Mouse (Mus musculus): ENCODE measurements at regions not wholly inside any gene's neighbourhood (a gene's known extent, or its start where the extent isn't known, plus 50 kb on each side); places are given as distances from the start of the nearest gene placed in this dataset.
A peak's percentile ranks its signal among the peaks of the same experiment; 100 is the strongest.

DNA sequence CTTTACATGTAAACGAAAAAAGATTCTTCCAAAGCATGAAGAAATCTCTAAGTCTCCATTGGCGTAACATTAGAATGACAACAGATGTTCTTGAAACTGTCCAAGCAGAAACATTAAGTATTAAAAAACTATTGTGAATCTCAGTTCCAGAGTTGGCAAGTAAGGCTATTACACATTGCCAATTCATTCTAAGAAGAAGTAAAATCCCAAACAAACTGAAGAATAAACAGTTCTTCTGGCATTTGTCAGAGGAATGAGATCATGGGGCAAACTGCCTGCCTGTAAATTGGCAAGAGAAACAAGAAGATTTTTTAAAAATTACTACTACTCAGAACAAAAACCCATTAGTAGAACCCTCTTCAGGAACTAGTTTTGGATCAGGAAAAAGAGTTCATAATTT, 680.1 kb downstream of the Nova1 start:
- no peak for TF ChIP-seq CTCF (IDR thresholded peaks at IDR 0.05)
- intact Hi-C loops (cut with DNase I), result no loop called here

DNA sequence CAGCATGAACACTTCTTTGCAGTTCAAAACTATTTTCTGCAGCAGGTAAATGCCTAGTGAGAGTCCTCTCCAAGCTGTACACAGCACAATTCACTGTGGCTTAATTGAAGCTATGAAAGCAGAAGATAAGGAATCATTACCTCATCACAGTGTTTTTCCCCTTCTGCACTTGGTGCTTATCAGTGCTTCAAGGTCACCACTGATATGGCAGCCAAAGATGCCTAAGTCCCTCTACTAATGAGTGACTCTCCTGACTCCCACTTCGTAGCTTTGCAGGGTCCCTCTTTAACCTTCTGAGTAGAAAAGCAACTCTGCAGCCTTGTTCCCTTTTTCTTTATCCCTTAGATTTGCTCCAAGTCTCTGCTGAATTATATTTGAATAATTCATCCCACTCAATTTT, 692.9 kb downstream of the Nova1 start:
- Histone ChIP-seq H3K4me3 (no peak overlapping the region), H3K27ac (no peak overlapping the region)
- intact Hi-C loops (cut with DNase I), result no loop called here
- no peak for TF ChIP-seq CTCF (IDR thresholded peaks at IDR 0.05)
- DNase-seq (ENCODE audit: extremely low spot score in 1 of 2, low spot score in 2 of 2), result no peak

More for the DNA sequence above, 680.1 kb downstream of the Nova1 start:
- H3K27ac ChIP-seq, result no peak overlapping the region
- H3K4me3 ChIP-seq, result no peak overlapping the region
- DNase-seq (ENCODE audit: extremely low spot score in 1 of 2, low spot score in 2 of 2), result no peak

DNA sequence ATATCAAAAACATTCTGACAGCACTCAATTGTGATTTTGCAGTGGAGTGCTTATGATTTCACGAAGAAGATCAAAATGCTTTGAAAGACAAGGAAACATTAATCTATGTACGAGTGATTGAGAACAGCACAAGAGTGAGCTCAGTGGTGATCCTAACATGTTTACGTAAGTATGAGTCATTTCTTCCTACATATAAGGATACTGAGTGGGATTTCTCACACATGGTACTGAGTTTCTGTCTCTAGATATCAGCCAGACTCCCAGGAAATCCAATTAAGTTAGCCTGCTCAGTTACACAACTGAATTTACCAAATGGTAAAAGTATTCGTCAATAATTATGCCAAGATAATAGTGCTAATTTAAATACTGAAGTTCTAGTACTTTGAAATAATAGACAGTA, 707.4 kb downstream of the Nova1 start:
- TF ChIP-seq CTCF (IDR thresholded peaks at IDR 0.05), result no peak
- no peak overlapping the region for H3K4me3 ChIP-seq
- no peak for DNase-seq (ENCODE audit: extremely low spot score in 1 of 2, low spot score in 2 of 2)
- intact Hi-C loops (cut with DNase I), result no loop called here
- peak overlapping the region; percentile 63 for H3K27ac ChIP-seq

DNA sequence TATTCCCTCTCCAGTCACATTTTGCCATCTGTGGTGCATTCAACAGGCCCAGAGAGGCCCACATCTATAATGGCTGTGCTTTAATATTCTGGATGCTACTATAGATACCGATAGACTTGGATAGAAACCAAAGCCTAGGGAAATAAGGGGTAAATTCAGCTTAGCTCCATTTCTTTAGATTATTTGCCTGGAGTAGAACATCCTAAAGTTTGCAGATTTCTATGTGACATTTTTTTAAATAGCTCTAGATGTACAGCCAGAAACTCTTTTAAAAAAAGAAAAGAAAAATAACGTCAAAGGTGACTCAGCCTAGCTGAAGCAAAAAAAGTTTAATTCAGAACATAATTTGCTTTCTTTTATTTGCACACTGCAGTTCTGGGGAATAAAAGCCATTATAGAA, 735.4 kb downstream of the Nova1 start:
- DNase-seq (ENCODE audit: extremely low spot score in 1 of 2, low spot score in 2 of 2), result no peak
- H3K4me3 ChIP-seq, result no peak overlapping the region
- no peak for TF ChIP-seq CTCF (IDR thresholded peaks at IDR 0.05)
- intact Hi-C loops (cut with DNase I), result loop anchor here (1.0 to 5.0 kb wide), 3 partner anchors 17 to 249 kb away; no protein-coding TSS in a partner anchor
- H3K27ac ChIP-seq, result peak overlapping the region; percentile 74

DNA sequence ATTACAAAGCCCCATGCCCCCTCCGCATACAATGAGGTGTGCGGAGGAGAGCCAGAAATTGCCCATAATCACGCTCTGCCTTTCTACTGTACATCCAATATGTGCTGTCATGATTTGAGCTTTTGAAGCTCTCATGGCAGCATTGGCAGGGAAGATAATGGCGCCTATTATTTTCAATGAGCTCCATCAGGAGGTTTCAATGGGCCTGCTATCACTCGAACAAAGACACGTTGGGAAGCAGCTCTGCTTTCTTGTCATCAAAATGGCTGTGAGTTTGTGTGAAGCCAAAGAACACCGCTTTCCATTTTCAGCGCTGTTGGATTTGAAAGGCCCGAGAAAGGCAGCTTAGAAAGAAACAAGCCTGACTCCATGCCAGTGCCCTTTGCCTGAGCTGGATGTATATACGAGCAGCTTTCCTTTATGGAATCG, 742.9 kb downstream of the Nova1 start:
- intact Hi-C loops (cut with DNase I), result no loop called here
- no peak for DNase-seq (ENCODE audit: extremely low spot score in 1 of 2, low spot score in 2 of 2)
- Histone ChIP-seq H3K4me3 (no peak overlapping the region), H3K27ac (no peak overlapping the region)
- no peak for TF ChIP-seq CTCF (IDR thresholded peaks at IDR 0.05)

DNA sequence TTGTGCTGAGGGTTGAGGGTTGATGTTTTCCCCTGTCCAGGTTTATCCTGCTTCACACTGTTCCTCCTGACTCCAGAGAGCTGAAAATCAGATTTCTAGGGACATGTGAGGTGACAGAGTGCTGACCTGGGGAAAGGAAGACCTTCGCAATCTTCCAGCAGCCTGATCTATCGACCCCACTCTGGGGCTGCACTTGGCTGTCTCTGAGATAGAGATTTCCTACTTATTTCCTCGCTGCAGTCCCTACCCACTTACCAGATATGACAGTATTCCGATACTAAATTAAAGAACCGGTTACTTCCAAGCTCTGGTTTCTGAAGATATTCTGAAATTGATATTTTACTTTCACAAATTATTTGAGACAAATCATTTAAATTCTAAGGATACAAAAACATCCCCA, 743.4 kb downstream of the Nova1 start:
- no peak for TF ChIP-seq CTCF (IDR thresholded peaks at IDR 0.05)
- intact Hi-C loops (cut with DNase I), result no loop called here
- H3K4me3 ChIP-seq, result no peak overlapping the region
- no peak for DNase-seq (ENCODE audit: extremely low spot score in 1 of 2, low spot score in 2 of 2)
- no peak overlapping the region for H3K27ac ChIP-seq

DNA sequence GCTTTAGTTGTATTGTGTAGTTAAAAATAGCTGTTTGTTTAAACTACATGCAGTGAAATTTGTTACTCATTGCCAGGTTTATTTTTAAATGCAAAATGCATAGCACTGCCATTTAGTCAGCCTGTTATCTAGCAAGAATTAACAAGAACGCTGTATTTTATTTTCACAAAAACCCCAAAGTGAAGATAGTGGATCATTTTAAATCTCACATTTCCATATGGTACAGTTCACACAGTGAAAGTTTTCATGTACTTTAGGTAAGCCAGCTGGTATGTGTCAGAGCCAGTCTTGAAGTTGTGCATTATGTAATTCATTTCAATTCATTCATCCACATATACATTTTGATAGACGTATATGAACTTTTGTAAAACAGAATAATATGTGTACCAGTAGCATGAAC, 751.8 kb downstream of the Nova1 start:
- Histone ChIP-seq H3K27ac (no peak overlapping the region; the same call in 1 of the 2 replicates), H3K4me3 (no peak overlapping the region)
- TF ChIP-seq CTCF (IDR thresholded peaks at IDR 0.05), result no peak
- DNase-seq (ENCODE audit: extremely low spot score in 1 of 2, low spot score in 2 of 2), result no peak
- intact Hi-C loops (cut with DNase I), result loop anchor here (2.0 to 10.0 kb wide), 2 partner anchors 16 to 602 kb away; no protein-coding TSS in a partner anchor

DNA sequence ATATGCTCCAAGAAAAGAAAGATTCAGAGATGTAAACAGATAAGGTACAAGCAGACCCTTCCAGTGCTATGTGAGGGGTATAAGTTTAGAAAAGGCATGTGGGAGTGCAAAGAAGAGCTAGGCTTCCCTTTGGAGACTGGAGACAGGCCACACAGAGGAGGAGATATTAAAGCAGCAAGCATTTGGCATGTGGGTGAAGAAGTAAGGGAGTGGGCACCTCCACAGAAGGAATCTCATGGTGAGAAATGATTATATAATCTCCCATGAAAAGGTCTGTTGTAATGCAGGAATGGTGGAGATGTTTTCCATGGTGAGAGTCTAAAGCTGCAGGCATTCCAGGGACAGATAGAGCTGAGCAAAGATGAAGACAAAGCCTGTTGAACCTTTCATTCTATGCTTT, 778.1 kb downstream of the Nova1 start:
- Histone ChIP-seq H3K4me3 (no peak overlapping the region), H3K27ac (peak overlapping the region; percentile 81)
- TF ChIP-seq CTCF (IDR thresholded peaks at IDR 0.05), result no peak
- intact Hi-C loops (cut with DNase I), result loop anchor here (5.0 kb wide), 2 partner anchors 108 to 287 kb away; no protein-coding TSS in a partner anchor
- peak in 1 of 2 experiments; percentile 26 for DNase-seq (ENCODE audit: extremely low spot score in 1 of 2, low spot score in 2 of 2)

DNA sequence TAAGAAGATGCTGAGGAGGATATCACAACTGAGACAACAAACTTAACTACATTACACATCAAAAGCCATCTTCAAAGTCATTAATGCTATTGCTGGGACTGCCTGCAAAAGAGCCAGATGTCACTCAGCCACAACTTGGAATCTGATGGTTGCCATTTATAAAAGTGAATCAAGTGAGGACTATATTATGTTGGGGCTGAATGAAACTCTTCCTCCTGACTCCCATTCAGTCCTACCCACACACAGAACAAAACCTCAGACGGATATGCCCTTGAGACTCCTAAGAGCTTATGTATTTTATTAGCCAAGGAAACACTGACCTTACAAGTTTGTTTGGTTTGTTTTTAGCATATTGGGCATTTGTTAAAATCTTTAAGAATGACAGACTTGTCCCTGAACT, 778.5 kb downstream of the Nova1 start:
- DNase-seq (ENCODE audit: extremely low spot score in 1 of 2, low spot score in 2 of 2), result no peak
- intact Hi-C loops (cut with DNase I), result loop anchor here (5.0 kb wide), 2 partner anchors 108 to 287 kb away; no protein-coding TSS in a partner anchor
- H3K27ac ChIP-seq, result peak overlapping the region; percentile 81
- H3K4me3 ChIP-seq, result no peak overlapping the region
- TF ChIP-seq CTCF (IDR thresholded peaks at IDR 0.05), result no peak

DNA sequence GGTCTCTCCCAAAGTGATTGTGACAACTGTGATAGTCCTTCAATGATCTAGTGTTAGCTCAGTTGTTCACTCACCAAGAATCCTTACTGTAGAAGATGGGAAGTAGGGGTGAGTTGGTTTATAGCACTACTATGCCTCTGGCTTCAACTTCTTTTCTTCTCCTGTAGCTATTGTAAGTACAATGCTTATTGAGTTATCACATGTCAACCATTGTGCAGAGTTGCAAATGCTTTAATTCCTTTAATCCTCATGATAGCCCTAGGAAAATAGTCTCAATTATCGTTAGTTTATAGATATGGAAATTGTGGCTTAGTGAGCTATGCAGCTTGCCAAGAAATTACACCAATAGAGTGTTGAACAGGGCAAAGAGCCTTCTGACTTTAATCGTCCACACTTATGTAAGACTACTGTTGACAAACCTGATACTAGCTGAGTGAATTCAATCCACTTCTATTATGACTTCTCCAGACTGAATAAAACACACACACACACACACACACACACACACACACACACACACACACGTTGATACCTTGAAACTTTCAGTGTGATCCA, 782.1 kb downstream of the Nova1 start:
- Histone ChIP-seq H3K4me3 (no peak overlapping the region), H3K27ac (no peak overlapping the region)
- TF ChIP-seq CTCF (IDR thresholded peaks at IDR 0.05), result no peak
- intact Hi-C loops (cut with DNase I), result no loop called here
- DNase-seq (ENCODE audit: extremely low spot score in 1 of 2, low spot score in 2 of 2), result no peak

DNA sequence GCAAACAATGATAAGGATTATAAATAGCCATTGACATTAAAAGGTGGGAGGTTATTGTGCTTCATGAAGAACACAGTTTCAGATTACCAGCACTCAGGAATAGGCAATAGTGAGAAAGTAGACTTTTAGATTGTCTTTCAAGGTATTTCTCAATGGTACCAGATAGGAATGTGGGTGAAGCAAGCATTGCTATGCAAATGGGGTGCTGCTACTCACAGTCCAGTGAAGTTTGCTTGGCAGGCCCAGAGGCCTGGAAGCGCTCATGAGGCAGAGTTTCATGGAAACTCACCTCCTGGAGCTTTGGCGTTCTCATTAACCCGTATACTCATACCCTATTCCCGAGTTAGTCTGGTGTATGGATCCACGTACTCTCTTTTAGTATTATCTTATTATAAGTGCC, 793.5 kb downstream of the Nova1 start:
- intact Hi-C loops (cut with DNase I), result no loop called here
- TF ChIP-seq CTCF (IDR thresholded peaks at IDR 0.05), result no peak
- Histone ChIP-seq H3K27ac (no peak overlapping the region), H3K4me3 (no peak overlapping the region)
- DNase-seq (ENCODE audit: extremely low spot score in 1 of 2, low spot score in 2 of 2), result no peak

GRCm38 (mm10) chr12:46021546-46021910, 797.2 kb downstream of the Nova1 start:
- no peak overlapping the region for H3K27ac ChIP-seq
- no peak for TF ChIP-seq CTCF (IDR thresholded peaks at IDR 0.05)
- no peak overlapping the region for H3K4me3 ChIP-seq
- intact Hi-C loops (cut with DNase I), result no loop called here
- DNase-seq (ENCODE audit: extremely low spot score in 1 of 2, low spot score in 2 of 2), result no peak

- no peak overlapping the region for H3K4me3 ChIP-seq
- DNase-seq (ENCODE audit: extremely low spot score in 1 of 2, low spot score in 2 of 2), result no peak
- no peak overlapping the region for H3K27ac ChIP-seq
- intact Hi-C loops (cut with DNase I), result no loop called here
- no peak for TF ChIP-seq CTCF (IDR thresholded peaks at IDR 0.05)
Observed at GRCm38 (mm10) chr12:46020835-46021545, 797.7 kb downstream of the Nova1 start.
